Mouse (Mus musculus) heart, adult 2 months (tissue): ENCODE results near the gene AI661453.
"Not testable (repeated sequence)": the region's sequence is repeated elsewhere in the genome, so short reads cannot be mapped to it uniquely, and the experiment has no call there.

Experiments
- CTCF ChIP-seq: fragments of 200-600 bp; IDR thresholded peaks from 2 replicates; pipeline ENCODE4 v1.8.1; 2022; ENCODE audit warnings: antibody characterized with exemption, mild to moderate bottlenecking, moderate library complexity
- POLR2A ChIP-seq: fragments of 200-500 bp; IDR thresholded peaks from 2 replicates; pipeline ENCODE4 v1.6.1; 2011; ENCODE audit warnings: mild to moderate bottlenecking, low read depth, low read length, control low read depth; ENCODE audit not compliant: insufficient read depth

GRCm38 (mm10) chr17:47502707-47503045 is 66.3 kb downstream of the AI661453 start:
- TF ChIP-seq CTCF, POLR2A: not testable (repeated sequence)
